Mouse (Mus musculus) thymus, adult 2 months (tissue): ENCODE results near the gene Jph3. TPM values are rescaled to one million over a fixed set of nuclear protein-coding genes. Genes with fewer than 3 reads are reported as not detected.
A peak's percentile ranks its signal among the peaks of the same experiment; 100 is the strongest.

Experiments
- DNase-seq: peaks from one replicate; pipeline ENCODE4 v3.0.0; 2021
- H3K27ac ChIP-seq: fragments of 200-500 bp; 2 replicates; pipeline ENCODE4 v1.5.1; 2012; ENCODE audit warnings: low read length, control low read depth; ENCODE audit not compliant: control insufficient read depth, insufficient read depth
- H3K27me3 ChIP-seq: fragments of 200-500 bp; 2 replicates; pipeline ENCODE4 v1.6.1; 2012; ENCODE audit warnings: mild to moderate bottlenecking, low read length, moderate library complexity, mixed read lengths; ENCODE audit not compliant: control insufficient read depth, insufficient read depth
- H3K36me3 ChIP-seq: fragments of 200-500 bp; 2 replicates; pipeline ENCODE4 v1.6.1; 2012; ENCODE audit warnings: mild to moderate bottlenecking, low read length, moderate library complexity; ENCODE audit not compliant: control insufficient read depth, insufficient read depth
- H3K4me1 ChIP-seq: fragments of 200-500 bp; replicated peaks from 2 replicates; pipeline ENCODE4 v1.6.1; 2012; ENCODE audit warnings: low read length; ENCODE audit not compliant: control insufficient read depth, insufficient read depth
- H3K4me3 ChIP-seq: fragments of 200-500 bp; 2 replicates; pipeline ENCODE4 v1.5.1; 2012; ENCODE audit warnings: mild to moderate bottlenecking, low read length, control low read depth, moderate library complexity; ENCODE audit not compliant: control insufficient read depth, insufficient read depth
- CTCF ChIP-seq: fragments of 200-500 bp; IDR thresholded peaks from 2 replicates; pipeline ENCODE4 v1.5.1; 2012; ENCODE audit warnings: mild to moderate bottlenecking, control low read depth, low read length, moderate library complexity, borderline replicate concordance; ENCODE audit not compliant: control insufficient read depth, poor library complexity, insufficient read depth; ENCODE audit errors: extremely low read depth
- POLR2A ChIP-seq: fragments of 200-500 bp; IDR thresholded peaks from 2 replicates; pipeline ENCODE4 v1.6.1; 2012; ENCODE audit warnings: mild to moderate bottlenecking, low read length, control low read depth, moderate library complexity; ENCODE audit not compliant: control insufficient read depth, poor library complexity, insufficient read depth; ENCODE audit errors: extremely low read depth
- WGBS: fragments of 180-500 bp; shearing (Covaris S2); methylation state at CpG from one replicate; pipeline ENCODE4 v1.1.7; 2018; 5-methylcytosine and 5-hydroxymethylcytosine counted together
- polyA plus RNA-seq: library from polyadenylated mRNA; depleted of rRNA; stranded (reverse); fragments of >200 nt; gene quantifications from 2 replicates; pipeline ENCODE4 v1.2.3, GENCODE M21; 2012

The Jph3 gene
- polyA plus RNA-seq, 1 experiment, result 0.07 TPM

DNA sequence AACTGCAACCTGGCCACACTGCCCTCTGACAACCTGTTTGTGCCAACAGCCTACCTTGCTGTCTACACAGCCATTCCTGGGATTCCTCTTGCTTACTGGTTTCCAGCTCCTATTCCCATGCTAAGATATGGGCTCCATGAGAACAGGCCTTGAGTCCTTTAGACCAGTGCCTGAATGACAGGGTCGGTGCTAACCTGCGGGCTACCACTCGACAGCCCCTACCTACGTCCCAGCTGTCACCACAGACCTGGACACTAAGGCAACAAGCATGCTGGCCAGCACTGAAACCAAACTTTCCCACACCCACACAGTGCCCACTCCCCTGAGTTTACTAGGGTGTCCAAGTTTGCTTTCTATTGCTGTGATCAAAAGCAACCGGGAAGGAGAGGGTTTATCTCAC lies 98.3 kb downstream of the Jph3 start:
- H3K36me3 ChIP-seq, result no peaks in the 10 kb centered on the region
- no peak overlapping the region for H3K27ac ChIP-seq
- TF ChIP-seq CTCF (no peak), POLR2A (no peak)
- 94% methylated on average over 5 of the region's 5 CpGs for WGBS
- no peak overlapping the region for H3K4me3 ChIP-seq
- peaks cover 19% of the 10 kb centered on the region for H3K4me1 ChIP-seq
- no peak for DNase-seq
- H3K27me3 ChIP-seq, result no peaks in the 10 kb centered on the region

GRCm38 (mm10) chr8:121828376-121829023 lies 99.1 kb downstream of the Jph3 start:
- Histone ChIP-seq H3K4me1 (peaks cover 19% of the 10 kb centered on the region), H3K27me3 (no peaks in the 10 kb centered on the region), H3K27ac (no peak overlapping the region), H3K4me3 (peak overlapping the region; percentile 96), H3K36me3 (no peaks in the 10 kb centered on the region)
- 34% methylated on average over 10 of the region's 10 CpGs for WGBS
- TF ChIP-seq POLR2A (no peak), CTCF (no peak)
- no peak for DNase-seq

DNA sequence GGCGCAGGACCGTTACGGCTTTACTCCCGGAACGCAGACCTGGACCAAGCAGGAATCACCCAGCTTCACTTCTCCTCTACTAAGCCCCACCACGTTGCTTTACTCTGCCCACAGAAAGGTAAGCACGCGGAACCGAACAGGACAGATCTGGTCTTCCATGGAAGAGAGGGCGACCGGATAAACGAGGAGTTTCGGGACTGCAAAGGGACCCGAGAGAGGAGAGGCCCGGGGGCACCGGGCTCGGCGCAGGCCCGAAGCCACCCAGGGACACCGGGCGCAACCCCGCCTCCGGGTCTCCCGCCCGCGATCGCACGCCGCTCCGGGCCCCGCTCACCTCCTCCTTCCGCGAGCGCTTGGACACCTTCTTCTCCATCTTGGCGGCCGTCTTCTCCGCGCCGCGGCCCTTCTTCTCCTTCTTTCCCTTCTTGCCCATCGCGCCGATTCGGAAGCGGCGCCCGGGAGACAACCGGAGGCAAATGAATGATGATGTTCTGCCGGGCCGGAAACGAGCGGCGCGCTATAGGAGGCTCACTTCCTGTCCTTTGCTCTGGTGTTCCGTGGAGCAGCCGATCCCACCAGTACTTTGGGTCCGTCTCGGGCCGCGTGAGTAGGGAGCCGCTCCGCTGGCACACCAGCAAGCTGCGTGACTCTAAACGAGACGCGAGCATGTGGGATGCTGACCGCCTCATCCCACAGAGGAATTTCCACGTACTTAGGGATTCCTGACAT lies 99.8 kb downstream of the Jph3 start, which contains the start of gene Klhdc4:
Gene Klhdc4 (minus strand): TSS at position 522 of the 729 bp plus-strand sequence.
- peak; percentile 84 for DNase-seq
- Histone ChIP-seq H3K27ac (no peak within 1 kb of the TSS), H3K4me1 (peaks cover 19% of the 10 kb centered on the region), H3K4me3 (peak within 1 kb of the TSS; percentile 96), H3K27me3 (no peaks in the 10 kb centered on the region), H3K36me3 (no peaks in the 10 kb centered on the region)
- under 1% methylated on average over 68 of the region's 68 CpGs for WGBS
- TF ChIP-seq POLR2A (no peak), CTCF (0 out of 2 replicates have a peak, but pooled peaks have one; percentile 11)

DNA sequence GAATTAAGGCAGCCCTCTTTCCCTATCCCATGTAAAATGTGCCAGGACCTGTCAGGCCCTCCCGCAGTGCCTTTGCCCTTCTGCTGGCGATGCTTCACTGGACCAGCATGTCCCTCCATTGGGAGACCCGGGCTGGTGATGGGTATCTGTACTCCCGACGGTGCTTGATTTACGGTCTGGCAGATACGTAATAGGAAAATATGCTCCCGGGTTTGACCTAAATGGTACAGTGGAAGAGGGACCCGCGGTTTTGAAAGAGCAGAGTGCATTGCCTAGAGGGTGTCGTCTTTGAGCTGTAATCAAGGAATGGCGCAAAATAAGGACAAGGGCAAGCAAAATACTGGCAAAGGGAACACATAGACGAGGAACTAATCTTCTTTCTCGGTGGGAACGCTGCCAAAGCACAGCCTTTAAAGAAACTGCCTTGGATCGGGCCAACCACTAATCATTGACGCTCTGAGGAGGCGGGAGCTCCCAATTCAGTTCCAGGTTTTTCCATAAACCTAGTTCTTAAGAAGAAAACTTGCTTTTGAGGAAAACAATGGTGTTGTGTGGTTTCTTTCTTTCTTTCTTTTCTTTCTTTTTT lies 100.4 kb downstream of the Jph3 start:
- DNase-seq, result no peak
- Histone ChIP-seq H3K4me1 (peaks cover 19% of the 10 kb centered on the region), H3K27ac (no peak overlapping the region), H3K27me3 (no peaks in the 10 kb centered on the region), H3K4me3 (peak overlapping the region; percentile 96), H3K36me3 (no peaks in the 10 kb centered on the region)
- TF ChIP-seq CTCF, result no peak
- no peak for TF ChIP-seq POLR2A
- WGBS, result 29% methylated on average over 18 of the region's 18 CpGs

- WGBS, result 96% methylated on average over 2 of the region's 2 CpGs
- no peaks in the 10 kb centered on the region for H3K27me3 ChIP-seq
- TF ChIP-seq CTCF (no peak), POLR2A (no peak)
Measured at GRCm38 (mm10) chr8:121832061-121832460, 102.6 kb downstream of the Jph3 start.

DNA sequence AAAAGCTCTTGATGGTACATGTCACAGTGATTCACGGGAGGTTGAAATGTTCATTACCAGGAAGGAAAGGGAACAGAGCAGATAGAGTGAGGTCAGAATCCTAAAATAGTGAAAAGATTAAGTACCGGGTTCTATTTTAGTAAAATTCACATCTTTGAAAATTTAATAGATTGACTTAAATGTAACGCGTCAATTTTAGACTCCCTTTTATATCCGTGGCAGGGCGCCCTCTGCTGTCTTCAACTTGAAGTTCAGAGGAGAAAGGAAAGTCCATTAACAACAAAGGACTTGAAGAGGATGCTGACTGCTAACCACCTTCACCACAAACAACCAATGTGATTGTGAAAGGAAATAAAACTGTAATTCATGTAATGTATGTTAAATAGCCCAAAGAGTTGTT lies 103.1 kb downstream of the Jph3 start:
- WGBS, result 8% methylated on average over 6 of the region's 6 CpGs
- DNase-seq, result peak; percentile 72
- Histone ChIP-seq H3K4me1 (peaks cover 19% of the 10 kb centered on the region), H3K36me3 (no peaks in the 10 kb centered on the region), H3K27ac (no peak overlapping the region), H3K27me3 (no peaks in the 10 kb centered on the region), H3K4me3 (no peak overlapping the region)
- TF ChIP-seq POLR2A (no peak), CTCF (no peak)

More at GRCm38 (mm10) chr8:121832061-121832460, 102.6 kb downstream of the Jph3 start:
- Histone ChIP-seq H3K36me3 (no peaks in the 10 kb centered on the region), H3K4me1 (peaks cover 19% of the 10 kb centered on the region), H3K27ac (no peak overlapping the region), H3K4me3 (no peak overlapping the region)
- no peak for DNase-seq

DNA sequence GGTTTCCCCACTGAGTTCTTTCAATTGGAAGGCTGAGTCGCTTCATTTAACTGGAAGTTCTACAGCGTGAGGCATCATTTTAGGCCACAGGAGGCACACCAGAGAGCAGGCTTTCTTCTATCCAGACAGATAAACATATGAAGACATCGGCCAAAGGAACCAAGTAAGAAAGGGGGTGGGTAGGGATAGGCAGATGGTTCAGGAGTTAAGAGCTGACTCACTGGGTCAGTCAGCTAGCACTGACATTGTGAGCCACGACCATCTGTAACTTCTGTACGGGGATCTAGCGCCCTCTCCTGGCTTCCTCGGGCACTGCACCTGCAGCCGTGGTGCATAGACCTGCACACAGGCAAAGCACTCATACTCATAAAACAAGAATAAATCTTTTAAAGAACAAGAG lies 111.8 kb downstream of the Jph3 start:
- Histone ChIP-seq H3K36me3 (no peaks in the 10 kb centered on the region), H3K27ac (no peak overlapping the region), H3K4me1 (no peaks in the 10 kb centered on the region), H3K27me3 (no peaks in the 10 kb centered on the region), H3K4me3 (no peak overlapping the region)
- TF ChIP-seq POLR2A (no peak), CTCF (peak; percentile 61; the same call in 1 of the 2 replicates)
- peak; percentile 47 for DNase-seq
- 67% methylated on average over 8 of the region's 8 CpGs for WGBS
